23 mouse cellular contexts compared by ENCODE assay signal in the genomic region with DNA sequence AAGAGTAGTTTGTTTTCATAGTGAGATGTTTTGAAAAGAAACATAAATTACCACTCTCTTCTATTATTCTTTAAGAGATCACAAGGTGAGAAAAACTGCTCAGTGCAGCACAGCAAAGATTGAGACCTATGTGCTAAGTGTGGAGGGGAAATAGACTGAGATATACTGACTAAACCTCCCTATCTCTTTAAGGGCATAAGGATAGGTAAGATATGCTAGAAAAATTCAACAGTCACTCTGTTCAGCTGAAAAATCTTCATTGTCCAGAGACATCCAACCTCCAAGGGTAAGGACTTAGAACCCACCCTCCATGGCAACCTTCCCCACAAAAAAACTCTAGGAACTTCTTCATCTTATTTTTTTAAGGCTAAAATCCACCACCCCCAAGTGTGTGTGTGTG. TPM values are rescaled to one million over a fixed set of nuclear protein-coding genes. Genes with fewer than 3 reads are reported as not detected.
"Had no signal": no experiment of that assay in that cellular context is flagged by ENCODE, and none has a peak within 500 bp of the region (broad histone marks: within the 10 kb centered on the region; RNA-seq: fewer than 3 reads in every experiment).

No protein-coding gene starts in this region.

- H3K36me3 ChIP-seq: neural tube, embryonic 13.5 days; neural tube, embryonic 15.5 days; stomach, embryonic 15.5 days had no signal

- H3K4me3 ChIP-seq: neural tube, embryonic 13.5 days; neural tube, embryonic 15.5 days; stomach, embryonic 15.5 days had no signal

- H3K4me1 ChIP-seq: neural tube, embryonic 13.5 days; neural tube, embryonic 15.5 days; stomach, embryonic 15.5 days had no signal

- H3K9ac ChIP-seq: neural tube, embryonic 13.5 days; neural tube, embryonic 15.5 days; stomach, embryonic 15.5 days had no signal

- H3K4me2 ChIP-seq: neural tube, embryonic 13.5 days; neural tube, embryonic 15.5 days; stomach, embryonic 15.5 days had no signal

- H3K27ac ChIP-seq: neural tube, embryonic 13.5 days; neural tube, embryonic 15.5 days; stomach, embryonic 15.5 days; stomach, postnatal 0 days had no signal

- DNase-seq: retina, postnatal 1 day; right cerebral cortex, adult 18-20 months; right cerebral cortex, postnatal 14 days; right cerebral cortex, postnatal 25 days; right cerebral cortex, postnatal 4 days; spleen, adult 18-20 months; thymus, adult 18-20 months; thymus, adult 2 months; thymus, postnatal 14 days; thymus, postnatal 25 days; thymus, postnatal 36 days; thymus, postnatal 4 days had no signal

- H3K27me3 ChIP-seq: neural tube, embryonic 13.5 days; neural tube, embryonic 15.5 days; stomach, embryonic 15.5 days had no signal

- H3K9me3 ChIP-seq: neural tube, embryonic 13.5 days; neural tube, embryonic 15.5 days; stomach, embryonic 15.5 days had no signal

RNA-seq across cellular contexts. Expression of gene Vmn2r84, which starts 29.4 kb away (rescaled TPM):
- polyA plus RNA-seq: neural tube, embryonic 13.5 days; small intestine, adult 2 months; spleen, adult 2 months; stomach, embryonic 14.5 days; stomach, embryonic 15.5 days; stomach, embryonic 16.5 days; stomach, postnatal 0 days; testis, adult 2 months; urinary bladder, adult 2 months had no signal

RNA-seq across cellular contexts. Expression of gene Tespa1, which starts 42.1 kb away (rescaled TPM):
- polyA plus RNA-seq: neural tube, embryonic 13.5 days; neural tube, embryonic 14.5 days; testis, adult 2 months had no signal
